Mouse (Mus musculus) embryonic stem cell, embryonic (primary cell): ENCODE results near the gene Pald1.

Source experiments
- CTCF ChIA-PET, 4 experiments: fragments of 300-600 bp in 2 of 4; fragments of 350-600 bp in 2 of 4; sonication (Branson Sonifier 250); formaldehyde crosslinking; loops; one replicate each; lab custom pipeline; 2022; ENCODE audit warnings: inconsistent platforms in 2 of 4; lab: Charles Lee
- POLR2A ChIA-PET, 4 experiments: fragments of 300-600 bp in 2 of 4; fragments of 350-600 bp in 2 of 4; sonication (Branson Sonifier 250); formaldehyde crosslinking; loops; one replicate each; lab custom pipeline; 2022; ENCODE audit warnings: antibody characterized with exemption in 4 of 4, inconsistent platforms in 1 of 4; lab: Charles Lee

Gene Pald1

DNA sequence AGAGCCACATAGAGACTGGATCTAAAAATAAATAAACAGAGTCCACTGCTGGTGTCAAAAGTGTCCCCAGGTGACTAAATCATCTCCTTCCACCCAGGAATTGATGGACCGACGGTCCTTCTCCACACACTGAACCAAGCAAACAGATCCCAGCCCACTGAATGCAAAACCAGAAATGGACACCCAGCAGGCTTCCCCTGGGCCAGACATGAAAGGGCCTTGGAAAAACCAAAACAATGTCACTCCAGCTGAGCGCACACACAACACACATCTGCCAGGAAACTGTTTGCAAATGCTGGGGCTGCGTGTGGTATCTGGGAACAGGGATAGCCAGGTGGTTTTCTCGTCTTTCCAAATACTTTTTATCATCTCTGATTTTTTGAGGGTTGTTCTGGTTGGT, 13.6 kb downstream of the Pald1 start:
- POLR2A ChIA-PET, result interaction anchor here in 3 of 4 experiments (0.5 to 1.9 kb wide), 6 partner anchors 9 to 66 kb away, joined by 3 to 6 read pairs (median 4); partner anchors contain the start of genes Nodal (in 1 of the 3) and Pald1 (in 1 of the 3)
- CTCF ChIA-PET, result no interaction called here

GRCm38 (mm10) chr10:61365902-61366301, 17.4 kb downstream of the Pald1 start:
- CTCF ChIA-PET, result interaction anchor here in 3 of 4 experiments (0.6 to 1.7 kb wide), 21 partner anchors 8 to 463 kb away, joined by 3 to 18 read pairs (median 4); partner anchors contain the start of gene Nodal (in 1 of the 3)
- POLR2A ChIA-PET, result interaction anchor here in 3 of 4 experiments (0.7 to 2.2 kb wide), 31 partner anchors 10 to 468 kb away, joined by 3 to 22 read pairs (median 5); partner anchors contain the start of genes Eif4ebp2 (in 1 of the 3), Nodal (in 1 of the 3) and Pald1 (in 1 of the 3)

DNA sequence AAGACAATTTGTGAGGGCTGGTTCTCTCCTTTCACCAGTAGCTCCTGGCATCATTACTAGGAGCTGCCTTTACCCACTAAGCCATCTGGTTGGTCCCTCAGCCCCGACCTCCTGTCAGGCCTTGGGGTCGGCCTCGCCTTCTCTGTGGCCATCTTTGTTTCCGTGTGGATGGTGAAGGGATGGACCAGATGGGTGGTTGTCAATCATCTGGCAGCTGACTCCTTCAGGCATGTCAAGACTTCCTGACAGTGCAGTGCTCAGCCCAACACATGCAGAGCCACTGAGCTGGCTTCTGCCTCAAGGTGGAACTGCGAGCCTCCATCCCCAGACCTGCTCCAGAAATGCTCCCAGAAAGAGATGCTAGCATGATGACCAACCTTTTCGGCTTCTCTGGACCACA, 18.9 kb downstream of the Pald1 start:
- POLR2A ChIA-PET, result interaction anchor here (0.5 to 2.2 kb wide), 13 partner anchors 8 to 196 kb away, joined by 3 to 15 read pairs (median 3); partner anchors contain the start of gene Pald1 (in 2 of the 4)
- CTCF ChIA-PET, result interaction anchor here in 2 of 4 experiments (0.7 kb wide), 2 partner anchors 20 to 639 kb away, joined by 3 to 11 read pairs; no protein-coding TSS in a partner anchor

DNA sequence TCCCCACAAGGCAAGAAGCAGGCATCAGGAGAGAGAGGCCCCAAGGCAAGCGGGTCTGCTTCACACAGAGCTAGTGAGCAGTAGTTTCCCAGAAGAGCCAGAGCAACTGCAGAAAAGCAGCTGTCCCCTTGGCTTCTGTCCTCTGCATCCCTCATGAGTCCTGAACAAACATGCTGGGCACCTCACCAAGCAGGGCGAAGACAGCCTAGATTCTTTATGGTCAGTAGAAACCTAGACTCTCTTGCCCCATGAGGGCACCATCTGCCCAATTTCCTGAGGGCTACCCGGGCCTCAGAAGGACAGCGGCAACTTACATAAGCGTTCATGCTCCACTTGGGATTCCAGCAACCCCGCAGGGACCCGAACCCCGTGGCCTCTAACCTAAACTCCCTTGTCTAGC, 20.3 kb downstream of the Pald1 start:
- CTCF ChIA-PET, result interaction anchor here in 1 of 4 experiments (1.2 kb wide), 1 partner anchor 19 kb away, joined by 3 read pairs; no protein-coding TSS in a partner anchor

GRCm38 (mm10) chr10:61362483-61362882, 20.8 kb downstream of the Pald1 start:
- CTCF ChIA-PET, result interaction anchor here in 1 of 4 experiments (1.2 kb wide), 1 partner anchor 18 kb away, joined by 3 read pairs; no protein-coding TSS in a partner anchor

More for the DNA sequence above, 20.3 kb downstream of the Pald1 start:
- POLR2A ChIA-PET, result interaction anchor here in 3 of 4 experiments (0.6 to 1.5 kb wide), 11 partner anchors 9 to 76 kb away, joined by 3 to 7 read pairs (median 3); partner anchors contain the start of gene Pald1 (in 1 of the 3)

DNA sequence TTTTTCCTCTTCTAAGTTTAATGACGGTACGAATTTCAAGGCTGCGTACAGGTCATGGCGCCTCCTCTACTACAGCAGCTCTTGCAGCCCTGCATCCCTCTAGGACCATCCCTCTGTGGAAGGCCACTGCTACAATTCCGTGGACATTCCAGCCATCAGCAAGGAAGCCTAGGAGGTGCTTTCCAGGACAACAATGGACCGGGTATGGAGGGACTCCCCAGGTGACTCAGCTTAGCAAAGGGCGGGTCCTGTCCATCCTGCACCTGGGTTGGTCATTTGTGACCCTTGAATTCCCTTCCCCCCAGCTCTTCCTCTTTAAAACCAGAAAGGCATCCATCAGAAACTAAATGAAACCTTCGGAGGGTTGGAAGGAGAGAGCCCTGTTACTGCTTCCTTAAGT, 22.7 kb downstream of the Pald1 start:
- ChIA-PET CTCF (interaction anchor here (0.5 to 5.5 kb wide), 11 partner anchors 10 to 1576 kb away, joined by 3 to 44 read pairs (median 3); partner anchors contain the start of gene Pald1 (in 1 of the 4)), POLR2A (interaction anchor here in 3 of 4 experiments (0.6 to 3.2 kb wide), 18 partner anchors 9 to 92 kb away, joined by 3 to 10 read pairs (median 4); partner anchors contain the start of genes Pald1 (in 3 of the 3) and Nodal (in 1 of the 3))

More at GRCm38 (mm10) chr10:61362483-61362882, 20.8 kb downstream of the Pald1 start:
- POLR2A ChIA-PET, result interaction anchor here in 3 of 4 experiments (0.5 to 1.5 kb wide), 10 partner anchors 9 to 62 kb away, joined by 3 to 7 read pairs (median 3); no protein-coding TSS in a partner anchor

- POLR2A ChIA-PET, result interaction anchor here (0.7 to 3.2 kb wide), 15 partner anchors 8 to 93 kb away, joined by 3 to 10 read pairs (median 4); partner anchors contain the start of gene Pald1 (in 3 of the 4)
- CTCF ChIA-PET, result interaction anchor here in 2 of 4 experiments (0.6 to 5.5 kb wide), 4 partner anchors 40 to 189 kb away, joined by 3 to 44 read pairs (median 6); no protein-coding TSS in a partner anchor
These were observed 23.9 kb downstream of the Pald1 start for GRCm38 (mm10) chr10:61359411-61359810.

DNA sequence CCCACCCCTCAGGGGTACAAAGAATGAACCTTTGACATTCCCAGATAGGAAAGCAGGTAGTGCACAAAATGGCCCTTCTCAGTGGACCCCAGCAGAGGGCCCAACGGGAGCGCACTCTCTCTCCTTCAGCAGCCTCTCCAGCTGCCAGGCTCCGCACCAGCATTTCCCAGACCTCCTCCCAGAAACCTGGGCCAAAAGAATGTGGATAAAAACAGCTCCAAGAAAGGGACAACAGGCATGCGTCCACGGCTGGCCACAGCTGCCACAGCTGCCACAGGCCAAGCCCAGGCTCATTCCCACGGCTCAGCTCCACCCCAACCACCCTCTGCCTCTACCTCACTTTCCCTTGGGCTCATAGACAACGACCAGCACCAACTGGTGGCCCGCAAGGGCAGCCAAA, 25.7 kb downstream of the Pald1 start:
- ChIA-PET POLR2A (interaction anchor here in 3 of 4 experiments (0.5 to 3.2 kb wide), 18 partner anchors 10 to 1404 kb away, joined by 3 to 20 read pairs (median 4); partner anchors contain the start of genes Pald1 (in 2 of the 3) and Nodal (in 1 of the 3)), CTCF (interaction anchor here in 3 of 4 experiments (0.7 to 5.5 kb wide), 9 partner anchors 8 to 59 kb away, joined by 3 to 44 read pairs (median 5); no protein-coding TSS in a partner anchor)

DNA sequence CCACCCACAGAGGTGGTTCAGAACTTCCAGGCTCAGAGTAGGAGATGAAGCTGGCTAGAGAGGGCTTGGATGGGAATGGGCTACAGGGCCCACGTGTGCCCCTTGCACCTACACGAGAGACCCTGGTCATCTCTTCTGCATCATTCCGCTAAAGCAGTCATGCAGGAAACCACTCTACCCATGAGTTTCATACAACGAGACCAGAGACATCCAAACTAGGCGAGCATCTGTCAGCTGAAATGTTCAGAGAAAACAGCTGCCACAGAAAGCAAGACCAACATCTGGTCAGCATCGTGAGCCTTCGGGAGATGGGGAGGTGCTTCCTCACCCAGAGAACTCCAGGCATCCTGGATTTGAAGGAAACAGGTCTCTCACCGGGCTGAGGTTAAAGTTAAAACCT, 26.8 kb downstream of the Pald1 start:
- ChIA-PET POLR2A (interaction anchor here in 3 of 4 experiments (0.6 to 3.2 kb wide), 22 partner anchors 9 to 578 kb away, joined by 3 to 20 read pairs (median 4); partner anchors contain the start of genes Nodal (in 2 of the 3), Lrrc20 (in 1 of the 3) and Pald1 (in 1 of the 3)), CTCF (interaction anchor here (0.6 to 5.5 kb wide), 37 partner anchors 9 to 277 kb away, joined by 3 to 44 read pairs (median 4); no protein-coding TSS in a partner anchor)

DNA sequence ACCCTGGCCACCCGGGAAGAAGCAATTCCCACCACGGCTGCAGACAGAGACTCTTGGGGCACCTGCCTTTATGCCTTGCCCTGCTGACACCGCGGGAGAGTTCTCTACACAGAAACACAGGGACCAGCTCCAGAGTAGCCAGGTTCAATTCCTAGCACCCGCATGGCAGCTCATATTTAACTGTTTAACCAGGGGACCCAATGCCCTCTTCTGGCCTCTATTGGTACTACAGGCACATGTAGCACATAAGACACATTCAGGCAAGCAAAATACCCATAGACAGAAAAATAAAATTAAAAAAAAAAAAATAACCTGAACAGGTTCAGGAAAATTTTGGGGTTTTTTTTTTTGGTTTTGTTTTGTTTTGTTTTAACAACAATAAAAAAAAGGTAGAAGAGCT, 27.2 kb downstream of the Pald1 start:
- CTCF ChIA-PET, result interaction anchor here (0.5 to 5.5 kb wide), 61 partner anchors 8 to 555 kb away, joined by 3 to 44 read pairs (median 4); partner anchors contain the start of gene Lrrc20 (in 1 of the 4)
- POLR2A ChIA-PET, result interaction anchor here in 3 of 4 experiments (0.6 to 3.2 kb wide), 28 partner anchors 10 to 577 kb away, joined by 3 to 20 read pairs (median 4); partner anchors contain the start of genes Nodal (in 3 of the 3) and Lrrc20 (in 1 of the 3)

DNA sequence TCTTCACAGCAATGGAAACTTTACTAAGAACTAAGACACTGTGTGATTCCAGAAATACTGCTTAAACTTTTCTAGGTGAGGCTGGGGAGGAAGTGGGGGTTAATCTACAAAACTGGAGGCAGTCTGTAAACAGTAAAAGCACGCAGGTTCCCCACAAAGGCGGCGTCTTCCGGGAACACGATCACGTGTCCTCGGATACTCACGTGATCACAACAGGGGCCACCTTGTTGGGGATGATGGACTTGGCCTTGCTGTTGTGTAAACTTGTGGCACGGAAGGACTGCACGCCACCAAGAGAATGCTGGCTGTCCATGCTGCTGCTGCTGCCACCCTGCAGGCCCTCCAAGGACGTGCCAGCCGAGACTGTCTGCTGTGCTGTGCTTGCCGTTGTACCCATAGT, 27.7 kb downstream of the Pald1 start:
- POLR2A ChIA-PET, result interaction anchor here in 3 of 4 experiments (0.7 to 3.2 kb wide), 25 partner anchors 10 to 533 kb away, joined by 3 to 20 read pairs (median 4); partner anchors contain the start of genes Nodal (in 3 of the 3) and Lrrc20 (in 1 of the 3)
- CTCF ChIA-PET, result interaction anchor here (0.5 to 5.5 kb wide), 52 partner anchors 9 to 555 kb away, joined by 3 to 44 read pairs (median 4); partner anchors contain the start of gene Lrrc20 (in 1 of the 4)

DNA sequence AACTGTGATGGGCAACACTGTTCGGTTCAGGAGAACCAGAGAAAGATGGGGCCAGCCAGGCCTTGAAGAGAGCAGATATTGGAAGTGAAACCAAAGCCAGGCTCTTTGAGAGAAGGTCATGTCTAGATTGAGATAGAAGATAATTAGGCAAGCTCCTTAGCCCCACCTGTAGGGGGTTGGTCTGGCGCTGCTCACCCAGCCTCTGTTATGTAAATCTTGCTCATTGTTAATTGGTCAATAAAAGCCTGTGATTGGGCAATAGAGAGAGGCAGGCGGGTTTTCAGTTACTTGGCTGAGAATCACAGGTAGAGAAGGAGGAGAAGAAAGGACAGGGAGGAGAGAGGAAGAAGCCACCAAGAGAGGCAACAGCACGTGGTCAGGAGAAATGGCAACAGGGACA, 32.1 kb downstream of the Pald1 start:
- CTCF ChIA-PET, result interaction anchor here (0.5 to 2.6 kb wide), 19 partner anchors 9 to 271 kb away, joined by 3 to 21 read pairs (median 4); partner anchors contain the start of gene Nodal (in 1 of the 4)
- POLR2A ChIA-PET, result interaction anchor here in 3 of 4 experiments (0.6 to 3.1 kb wide), 24 partner anchors 9 to 1401 kb away, joined by 3 to 28 read pairs (median 4); partner anchors contain the start of gene Nodal (in 1 of the 3)

- CTCF ChIA-PET, result interaction anchor here in 3 of 4 experiments (0.6 to 3.5 kb wide), 5 partner anchors 10 to 147 kb away, joined by 3 to 23 read pairs (median 4); no protein-coding TSS in a partner anchor
- POLR2A ChIA-PET, result interaction anchor here in 3 of 4 experiments (0.8 to 1.5 kb wide), 10 partner anchors 10 to 71 kb away, joined by 3 to 5 read pairs (median 3); partner anchors contain the start of gene Nodal (in 1 of the 3)
These were observed 37.0 kb downstream of the Pald1 start for GRCm38 (mm10) chr10:61346374-61346773.

GRCm38 (mm10) chr10:61345179-61345578, 38.2 kb downstream of the Pald1 start:
- ChIA-PET CTCF (interaction anchor here (0.7 to 7.6 kb wide), 10 partner anchors 9 to 148 kb away, joined by 3 to 90 read pairs (median 5); no protein-coding TSS in a partner anchor), POLR2A (interaction anchor here in 3 of 4 experiments (0.6 to 1.5 kb wide), 11 partner anchors 9 to 242 kb away, joined by 3 to 9 read pairs (median 3); partner anchors contain the start of gene Nodal (in 1 of the 3))

DNA sequence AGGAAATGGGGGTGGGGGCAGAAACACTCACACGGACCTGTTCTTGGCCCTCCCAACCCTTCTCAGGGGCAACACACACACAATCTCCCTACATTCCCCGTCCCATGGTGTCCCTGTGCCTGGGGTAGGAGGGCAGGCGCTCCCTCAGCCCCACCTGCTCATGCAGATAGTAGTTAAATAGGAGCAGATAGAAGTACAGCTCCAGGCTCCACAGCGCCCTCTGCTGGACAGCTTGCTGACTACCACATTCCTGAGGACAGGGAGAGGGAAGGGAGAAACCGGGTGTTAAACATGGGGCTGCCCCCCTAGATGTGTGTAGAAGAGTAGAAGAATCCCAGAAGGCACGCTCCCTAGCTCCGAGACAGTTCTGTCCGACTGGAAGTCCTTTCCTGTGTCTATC, 39.4 kb downstream of the Pald1 start:
- POLR2A ChIA-PET, result interaction anchor here in 3 of 4 experiments (0.5 to 1.8 kb wide), 15 partner anchors 8 to 590 kb away, joined by 3 to 6 read pairs (median 4); partner anchors contain the start of gene Pald1 (in 2 of the 3)
- CTCF ChIA-PET, result interaction anchor here (0.6 to 7.6 kb wide), 48 partner anchors 9 to 583 kb away, joined by 3 to 90 read pairs (median 4); partner anchors contain the start of genes Adamts14 (in 1 of the 4), Nodal (in 1 of the 4) and Pald1 (in 1 of the 4)

DNA sequence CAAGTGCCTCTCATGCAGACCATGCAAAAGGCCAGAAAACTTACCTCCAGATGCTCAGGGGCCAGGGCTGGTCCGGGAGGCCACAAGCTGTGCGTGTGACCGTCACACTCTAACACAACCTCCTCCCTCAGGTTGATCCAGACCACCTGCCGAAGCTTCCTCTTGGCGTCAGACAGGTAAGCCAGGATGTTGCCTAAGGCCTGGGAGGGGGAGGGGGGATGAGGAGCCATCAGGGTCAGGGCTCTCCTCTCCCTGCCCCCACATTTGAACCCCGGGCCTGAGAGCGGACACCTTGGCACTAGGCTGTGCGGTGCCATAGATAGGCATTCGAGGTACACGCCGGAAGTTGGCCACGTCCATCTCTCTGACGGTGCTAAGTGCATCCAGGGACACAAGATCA, 40.6 kb downstream of the Pald1 start:
- CTCF ChIA-PET, result interaction anchor here (0.6 to 7.6 kb wide), 21 partner anchors 8 to 582 kb away, joined by 3 to 90 read pairs (median 5); partner anchors contain the start of genes Adamts14 (in 1 of the 4) and Nodal (in 1 of the 4)
- POLR2A ChIA-PET, result interaction anchor here in 3 of 4 experiments (0.6 to 1.8 kb wide), 9 partner anchors 9 to 67 kb away, joined by 3 to 7 read pairs (median 3); partner anchors contain the start of gene Pald1 (in 1 of the 3)

- ChIA-PET POLR2A (interaction anchor here in 2 of 4 experiments (0.6 to 1.5 kb wide), 2 partner anchors 86 to 1216 kb away, joined by 3 read pairs; no protein-coding TSS in a partner anchor), CTCF (interaction anchor here in 3 of 4 experiments (1.0 to 7.6 kb wide), 6 partner anchors 15 to 576 kb away, joined by 3 to 90 read pairs (median 12); no protein-coding TSS in a partner anchor)
These were observed 41.8 kb downstream of the Pald1 start for GRCm38 (mm10) chr10:61341557-61341956.
